Mouse (Mus musculus) gastrocnemius, adult 2 months (tissue): ENCODE results near the gene Pwwp2a. TPM values are rescaled to one million over a fixed set of nuclear protein-coding genes. Genes with fewer than 3 reads are reported as not detected.
A peak's percentile ranks its signal among the peaks of the same experiment; 100 is the strongest.

ENCODE experiments used
- DNase-seq: peaks from one replicate; pipeline ENCODE4 v3.0.0; 2022
- H3K27ac ChIP-seq: fragments of 200-600 bp; 2 replicates; pipeline ENCODE4 v1.8.1; 2022; ENCODE audit warnings: mild to moderate bottlenecking
- H3K4me3 ChIP-seq: fragments of 200-600 bp; 2 replicates; pipeline ENCODE4 v1.8.1; 2022; ENCODE audit warnings: mild to moderate bottlenecking, moderate library complexity
- CTCF ChIP-seq: fragments of 200-600 bp; IDR thresholded peaks from 2 replicates; pipeline ENCODE4 v1.8.1; 2022; ENCODE audit warnings: antibody characterized with exemption, mild to moderate bottlenecking, moderate library complexity
- intact Hi-C: fragments of 180-260 bp; cut with DNase I; formaldehyde crosslinking; loops from one replicate; pipeline ENCODE4 v1.15.1; 2025
- total RNA-seq, 2 experiments: library from RNA; stranded (reverse); gene quantifications; 2 replicates each; pipeline ENCODE4 v1.2.3; 2021

The Pwwp2a gene
- total RNA-seq, 2 experiments from 2014 or later = 16.0 to 17.9 TPM

DNA sequence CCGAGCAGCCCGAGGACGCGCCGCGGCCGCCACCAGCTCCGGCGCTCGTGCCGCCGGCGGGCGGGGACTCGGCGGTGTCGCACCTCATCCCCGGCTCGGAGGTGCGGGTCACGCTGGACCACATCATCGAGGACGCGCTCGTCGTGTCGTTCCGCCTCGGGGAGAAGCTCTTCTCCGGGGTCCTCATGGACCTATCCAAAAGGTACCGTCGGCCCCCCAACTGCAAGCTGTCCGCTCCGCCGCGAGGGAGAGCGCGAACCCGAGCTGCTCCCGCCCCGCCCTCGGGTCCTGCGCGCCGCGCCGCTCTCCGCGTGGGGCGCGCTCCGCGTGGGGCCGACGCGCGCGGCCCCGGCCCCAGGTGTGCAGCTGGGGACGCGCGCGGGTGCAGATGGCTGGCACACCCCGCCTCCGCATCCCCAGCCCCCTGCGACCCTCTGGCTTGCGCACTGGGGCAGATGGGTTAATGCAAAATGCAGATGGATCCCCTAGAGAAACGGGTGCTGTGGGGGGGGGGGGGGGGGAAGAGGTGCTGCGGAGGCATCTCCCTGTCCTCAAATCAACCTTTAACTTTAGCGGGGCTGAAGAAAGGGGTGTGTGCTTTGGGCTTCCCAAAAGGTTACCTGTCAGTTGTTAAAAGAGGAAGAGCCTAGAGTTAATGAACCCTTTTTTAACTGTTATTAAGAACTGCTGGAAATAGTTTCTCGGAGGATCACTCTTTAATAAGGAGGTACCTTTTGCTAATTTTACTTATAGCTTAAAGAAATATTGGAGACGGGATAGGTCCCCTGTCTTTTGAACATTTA, 818 bp downstream of the Pwwp2a start:
- H3K27ac ChIP-seq = peak overlapping the region; percentile 95
- TF ChIP-seq CTCF = no peak
- peak; percentile 72 for DNase-seq
- intact Hi-C loops = loop anchor here (5.0 kb wide), 1 partner anchor 65 kb away; the partner anchor contains the start of gene Ttc1
- peak overlapping the region; percentile 95 for H3K4me3 ChIP-seq

DNA sequence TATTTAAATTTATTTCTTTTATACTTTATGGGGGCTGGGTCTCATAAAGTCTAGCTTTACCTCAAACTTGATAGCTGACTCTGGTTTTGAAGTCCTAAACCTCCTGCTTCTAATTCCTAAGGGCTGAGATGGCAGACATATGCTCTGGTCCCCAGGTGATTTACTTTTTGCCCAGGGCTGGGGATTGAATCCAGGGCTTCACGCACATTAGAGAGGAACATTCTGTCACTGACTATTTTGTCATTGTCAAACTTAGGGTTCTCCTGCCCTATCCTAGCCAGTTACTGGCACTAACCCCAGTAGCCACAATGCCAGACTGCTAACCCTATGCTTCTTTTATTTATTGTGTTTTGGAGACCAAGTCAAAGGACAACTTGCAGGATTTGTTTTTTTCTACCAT, 7.1 kb downstream of the Pwwp2a start:
- Histone ChIP-seq H3K27ac (no peak overlapping the region), H3K4me3 (no peak overlapping the region)
- no peak for TF ChIP-seq CTCF
- DNase-seq = no peak
- intact Hi-C loops = no loop called here

DNA sequence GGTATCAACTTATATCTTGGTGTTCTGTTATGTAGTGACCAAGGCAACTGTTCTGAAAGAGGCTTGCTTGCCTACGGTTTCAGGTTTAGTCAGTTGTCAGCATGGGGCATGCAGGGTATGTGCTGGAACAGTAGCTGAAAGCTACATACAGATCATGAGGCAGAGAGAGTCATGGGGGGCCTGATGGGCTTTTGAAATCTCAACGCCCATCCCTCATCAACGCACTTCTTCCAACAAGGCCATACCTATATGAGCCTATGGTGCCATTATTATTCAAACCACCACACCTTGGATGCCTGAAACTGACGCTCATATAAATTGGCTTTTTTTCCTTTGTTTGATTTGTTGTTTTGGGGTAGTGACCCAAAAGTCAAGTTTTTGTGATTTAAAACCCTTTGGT, 14.8 kb downstream of the Pwwp2a start:
- H3K27ac ChIP-seq = no peak overlapping the region
- intact Hi-C loops = no loop called here
- no peak for TF ChIP-seq CTCF
- no peak for DNase-seq
- H3K4me3 ChIP-seq = no peak overlapping the region

DNA sequence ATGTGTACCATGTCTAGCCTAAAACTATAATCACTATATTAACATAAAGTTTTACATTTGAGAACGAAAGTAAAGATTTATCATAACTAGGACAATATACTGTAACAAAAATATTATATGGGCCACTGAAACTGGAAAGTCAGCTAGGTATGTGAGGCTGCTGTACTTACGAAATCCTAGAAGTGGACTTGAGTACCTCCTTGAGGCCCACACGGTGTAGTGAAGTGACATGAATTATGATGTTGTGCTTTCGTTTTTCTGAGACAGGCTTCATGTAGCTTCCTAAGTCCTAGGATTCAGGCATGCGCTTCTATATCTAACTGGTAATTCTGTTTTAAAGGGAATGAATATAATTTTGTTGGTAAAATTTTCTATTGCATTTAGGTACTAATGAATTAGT, 16.8 kb downstream of the Pwwp2a start:
- intact Hi-C loops = no loop called here
- DNase-seq = no peak
- TF ChIP-seq CTCF = no peak; the same call in 1 of the 2 replicates
- no peak overlapping the region for H3K4me3 ChIP-seq
- H3K27ac ChIP-seq = no peak overlapping the region

DNA sequence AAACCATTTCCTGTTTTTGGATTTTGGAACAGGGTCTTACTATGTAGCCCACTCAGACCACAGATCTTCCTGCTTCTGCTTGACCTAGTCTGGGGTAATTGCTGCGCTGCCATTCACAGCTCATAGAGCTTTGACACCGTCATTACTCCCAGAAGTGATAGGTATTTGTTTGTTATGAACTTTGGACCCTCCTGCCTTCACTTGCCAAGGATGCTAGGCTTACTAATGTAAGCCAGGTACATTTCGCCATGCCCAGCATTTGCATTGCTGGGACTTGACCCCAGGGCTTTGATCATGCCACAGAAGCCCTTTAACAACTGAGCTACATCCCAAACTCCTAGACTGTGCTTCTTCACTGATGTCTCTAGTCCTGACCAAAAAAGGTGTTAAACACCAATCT, 18.5 kb downstream of the Pwwp2a start:
- no peak for DNase-seq
- Histone ChIP-seq H3K27ac (peak overlapping the region; percentile 35; the same call in 1 of the 2 replicates), H3K4me3 (no peak overlapping the region)
- intact Hi-C loops = no loop called here
- no peak for TF ChIP-seq CTCF

DNA sequence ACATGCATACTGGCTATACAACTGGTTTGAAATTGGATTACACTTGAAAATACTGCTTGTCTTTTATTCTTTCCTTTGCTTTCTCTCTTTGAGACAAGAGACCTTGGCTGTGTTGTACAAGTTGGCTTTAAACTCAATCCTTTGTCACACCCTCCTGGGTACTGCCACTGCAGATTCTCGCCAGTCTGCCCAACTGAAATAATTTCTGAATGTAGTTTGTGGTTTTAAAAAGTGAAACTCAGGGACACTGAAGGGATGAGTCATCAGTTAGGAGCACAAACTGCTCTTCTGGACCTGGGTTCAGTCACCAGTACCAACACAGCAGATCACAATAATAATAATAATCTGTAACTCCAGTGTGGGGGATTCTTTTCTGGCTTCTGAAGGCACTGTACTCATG, 21.8 kb downstream of the Pwwp2a start:
- DNase-seq = no peak
- Histone ChIP-seq H3K4me3 (peak overlapping the region; percentile 43), H3K27ac (peak overlapping the region; percentile 82)
- intact Hi-C loops = no loop called here
- no peak for TF ChIP-seq CTCF

DNA sequence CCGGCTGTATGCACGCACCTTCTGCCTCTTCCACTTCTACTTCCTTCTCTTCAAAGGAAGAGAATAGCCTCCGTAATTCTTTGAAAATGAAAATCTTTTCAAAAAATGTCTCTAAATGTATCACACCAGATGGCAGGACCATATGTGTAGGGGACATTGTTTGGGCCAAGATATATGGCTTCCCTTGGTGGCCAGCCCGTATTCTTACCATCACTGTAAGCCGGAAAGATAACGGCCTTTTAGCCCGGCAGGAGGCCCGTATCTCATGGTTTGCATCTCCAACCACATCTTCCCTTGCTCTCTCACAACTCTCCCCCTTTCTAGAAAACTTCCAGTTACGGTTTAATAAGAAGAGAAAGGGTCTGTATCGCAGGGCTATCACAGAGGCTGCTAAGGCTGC, 24.0 kb downstream of the Pwwp2a start:
- no peak for DNase-seq
- Histone ChIP-seq H3K4me3 (no peak overlapping the region), H3K27ac (no peak overlapping the region)
- TF ChIP-seq CTCF = no peak
- intact Hi-C loops = no loop called here

DNA sequence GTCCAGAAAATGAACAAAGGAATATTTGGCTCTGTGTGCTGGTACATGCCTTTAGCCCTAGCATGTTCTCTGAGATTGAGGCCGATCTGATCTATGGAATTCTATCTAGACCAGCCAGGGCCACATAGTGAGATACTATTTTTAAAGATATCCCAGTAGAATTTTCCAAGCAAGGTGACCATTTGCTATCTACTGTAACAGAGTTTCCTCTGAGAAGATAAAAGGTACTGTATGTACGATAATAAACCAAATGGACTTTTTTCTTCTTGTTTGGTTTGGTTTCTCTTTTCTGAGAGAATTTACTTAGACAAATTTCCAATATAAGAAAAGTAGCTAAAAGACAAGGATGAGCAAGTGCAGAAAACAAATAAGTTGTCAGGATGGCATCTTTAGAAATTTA, 26.6 kb downstream of the Pwwp2a start:
- no peak overlapping the region for H3K27ac ChIP-seq
- intact Hi-C loops = no loop called here
- TF ChIP-seq CTCF = no peak
- no peak for DNase-seq
- H3K4me3 ChIP-seq = no peak overlapping the region

DNA sequence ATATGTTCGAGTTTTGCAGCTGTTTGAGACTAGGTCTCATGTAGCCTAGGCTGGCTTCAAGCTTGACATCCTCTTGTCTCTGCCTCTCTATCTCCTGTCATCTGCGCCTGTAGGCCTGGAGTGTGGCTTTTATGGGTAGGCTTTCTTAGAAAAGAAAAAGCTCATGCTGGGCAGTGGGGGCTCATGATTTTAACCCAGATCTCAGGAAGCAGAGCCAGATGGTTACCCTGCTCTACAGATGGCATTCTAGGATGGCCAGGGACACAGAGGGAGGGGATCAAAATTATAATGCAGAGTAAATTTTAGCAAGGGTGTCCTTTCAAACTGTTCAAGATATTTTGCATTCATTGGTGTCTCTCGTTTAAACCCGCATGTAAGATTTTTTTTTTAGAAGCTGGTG, 30.4 kb downstream of the Pwwp2a start:
- DNase-seq = no peak
- TF ChIP-seq CTCF = no peak
- H3K27ac ChIP-seq = no peak overlapping the region
- intact Hi-C loops = no loop called here
- no peak overlapping the region for H3K4me3 ChIP-seq

DNA sequence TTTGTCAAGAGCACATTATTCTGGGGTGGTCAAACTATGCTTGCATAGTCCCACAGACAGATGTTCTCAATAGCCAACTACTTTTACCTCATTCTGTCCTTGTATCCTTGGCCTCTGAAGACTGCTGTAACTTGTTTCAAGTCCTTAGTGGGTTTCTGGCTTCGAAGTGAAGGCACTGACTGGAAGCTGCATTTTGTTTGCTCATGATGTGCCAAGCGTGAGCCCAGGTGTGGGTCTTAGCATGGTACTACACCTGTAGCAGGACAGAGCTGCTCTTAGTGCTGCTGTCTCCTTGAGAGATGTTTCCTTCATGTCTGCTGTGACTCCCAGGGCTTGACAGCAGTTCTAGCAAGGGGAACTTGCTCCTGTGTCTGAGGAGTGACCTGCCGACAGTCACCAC, 41.6 kb downstream of the Pwwp2a start:
- TF ChIP-seq CTCF = no peak
- intact Hi-C loops = no loop called here
- DNase-seq = no peak
- H3K27ac ChIP-seq = no peak overlapping the region
- H3K4me3 ChIP-seq = no peak overlapping the region

DNA sequence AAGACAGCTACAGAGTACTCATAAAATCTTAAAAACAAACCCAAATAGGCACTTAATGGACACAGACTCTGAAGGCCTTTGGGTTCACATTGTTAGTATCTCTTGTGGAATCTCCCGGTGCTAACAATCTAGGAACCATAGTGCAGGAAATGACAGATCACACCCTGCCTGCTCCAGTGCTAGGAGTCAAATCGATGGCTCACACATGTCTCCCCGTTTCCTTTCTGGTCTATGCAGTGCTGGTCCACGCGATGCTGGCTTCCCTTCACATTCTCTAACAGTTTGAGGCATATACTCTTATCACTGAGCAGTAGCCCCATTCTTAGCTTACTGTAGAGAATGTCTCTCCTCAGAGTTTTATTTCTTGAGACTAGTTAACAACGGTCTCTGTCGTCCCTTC, 46.0 kb downstream of the Pwwp2a start:
- DNase-seq = no peak
- no peak for TF ChIP-seq CTCF
- no peak overlapping the region for H3K4me3 ChIP-seq
- H3K27ac ChIP-seq = no peak overlapping the region
- intact Hi-C loops = no loop called here

DNA sequence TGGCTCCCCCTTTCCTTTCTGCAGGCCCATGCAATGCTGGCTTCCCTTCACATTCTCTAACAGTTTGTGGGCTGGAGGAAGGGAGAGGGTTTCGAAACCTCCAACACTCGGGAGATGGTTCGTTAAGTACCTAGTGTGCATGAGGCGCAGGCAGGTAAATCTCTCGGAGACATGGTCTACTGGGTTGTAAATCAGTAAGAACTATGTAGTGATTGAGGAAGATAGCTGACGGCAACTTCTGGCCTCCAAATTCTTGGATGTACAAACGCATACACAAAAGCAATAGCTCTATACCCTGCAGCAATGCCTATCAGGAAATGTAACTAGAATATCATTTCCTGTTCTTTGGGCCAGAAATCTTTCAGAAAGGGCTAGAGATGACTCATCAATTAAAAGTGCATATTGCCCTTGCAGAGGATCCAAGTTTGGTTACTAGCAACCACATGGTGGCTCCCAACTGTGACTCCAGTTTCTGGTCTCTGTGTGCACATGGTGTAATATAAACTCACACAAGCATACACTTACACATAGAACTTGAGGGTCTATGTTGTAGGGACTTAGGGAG, 47.0 kb downstream of the Pwwp2a start:
- no peak for TF ChIP-seq CTCF
- Histone ChIP-seq H3K4me3 (no peak overlapping the region), H3K27ac (no peak overlapping the region)
- no peak for DNase-seq
- intact Hi-C loops = no loop called here
